In the genomic region with DNA sequence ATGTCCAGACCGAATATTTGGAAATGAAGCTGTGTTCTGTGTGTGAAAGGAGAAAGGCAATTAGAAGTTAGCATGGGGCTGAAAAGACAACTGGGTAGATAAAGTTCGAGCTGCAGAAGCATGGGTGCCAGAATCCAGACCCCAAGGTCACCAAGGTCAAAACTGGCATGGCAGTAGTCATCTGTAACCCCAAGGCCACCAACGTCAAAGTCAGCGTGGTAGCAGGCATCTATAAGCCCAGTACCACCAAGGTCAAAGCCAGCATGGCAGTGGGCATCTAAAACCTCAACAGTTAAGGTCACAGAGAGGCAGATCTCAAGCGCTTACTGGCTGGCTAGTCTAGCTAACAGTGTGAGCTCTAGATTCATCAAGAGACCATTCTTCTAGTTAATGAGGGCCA, we compare ENCODE assay signal across 17 mouse cellular contexts.
"Had no signal": no experiment of that assay in that cellular context is flagged by ENCODE, and none has a peak within 500 bp of the region (broad histone marks: within the 10 kb centered on the region; RNA-seq: fewer than 3 reads in every experiment).

No protein-coding gene starts in this region.

- H3K9me3 ChIP-seq: midbrain, embryonic 10.5 days; midbrain, embryonic 12.5 days; neural tube, embryonic 15.5 days had no signal

- DNase-seq: lung, adult 18-20 months; lung, embryonic 14.5 days; lung, postnatal 10 days; lung, postnatal 4 days; midbrain, embryonic 14.5 days; retina, postnatal 1 day; right cerebral cortex, adult 18-20 months; right cerebral cortex, postnatal 25 days; right cerebral cortex, postnatal 4 days; spleen, adult 18-20 months; thymus, postnatal 14 days; thymus, postnatal 36 days had no signal

- H3K27me3 ChIP-seq: midbrain, embryonic 12.5 days; neural tube, embryonic 13.5 days; neural tube, embryonic 15.5 days had no signal

- H3K36me3 ChIP-seq: midbrain, embryonic 10.5 days; midbrain, embryonic 12.5 days; neural tube, embryonic 13.5 days; neural tube, embryonic 15.5 days had no signal

- H3K4me1 ChIP-seq: midbrain, embryonic 10.5 days; midbrain, embryonic 12.5 days; neural tube, embryonic 13.5 days; neural tube, embryonic 15.5 days had no signal

- H3K9ac ChIP-seq: lung, embryonic 14.5 days; midbrain, embryonic 12.5 days; neural tube, embryonic 13.5 days; neural tube, embryonic 15.5 days had no signal

- H3K4me3 ChIP-seq: midbrain, embryonic 10.5 days; midbrain, embryonic 12.5 days; myocyte; neural tube, embryonic 13.5 days; neural tube, embryonic 15.5 days had no signal

- H3K27ac ChIP-seq: midbrain, embryonic 10.5 days; midbrain, embryonic 12.5 days; neural tube, embryonic 13.5 days; neural tube, embryonic 15.5 days had no signal
